Mouse (Mus musculus) frontal cortex, adult 2 months (tissue): ENCODE measurements at regions not wholly inside any gene's neighbourhood (a gene's known extent, or its start where the extent isn't known, plus 50 kb on each side); places are given as distances from the start of the nearest gene placed in this dataset.

Experiments used
- DNase-seq, 2 experiments: peaks; one replicate each; pipeline ENCODE4 v3.0.0; 2022; ENCODE audit warnings: low spot score in 1 of 2; ENCODE audit errors: extremely low spot score in 1 of 2

DNA sequence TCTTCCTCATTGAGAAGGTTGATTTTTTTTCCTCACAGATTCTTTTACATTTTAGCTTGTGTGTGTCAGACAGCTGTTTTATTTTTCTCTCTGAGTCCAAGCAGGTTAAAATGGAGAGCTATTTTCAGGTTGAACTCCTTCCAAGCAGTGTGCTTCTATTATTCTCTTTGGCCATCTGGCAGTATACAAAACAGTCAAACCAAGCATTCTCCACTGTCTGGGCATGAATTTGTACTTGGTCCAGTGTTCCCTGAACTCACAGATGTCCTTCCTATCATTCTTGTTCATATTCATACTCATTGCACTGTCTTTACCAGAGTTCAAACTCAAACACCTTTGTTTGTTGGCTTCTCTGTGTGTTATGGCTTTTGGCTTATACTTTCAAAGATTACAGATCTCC is 264.9 kb downstream of the Tex13c1 start:
- peak in 1 of 2 experiments; percentile 2 for DNase-seq

GRCm38 (mm10) chrX:43884890-43885289 is 293.9 kb downstream of the Tex13c1 start:
- no peak for DNase-seq
